Mouse (Mus musculus): Measurements from ENCODE around the gene Fgd4. TPM values are rescaled to one million over a fixed set of nuclear protein-coding genes. Genes with fewer than 3 reads are reported as not detected.

Fgd4 gene
- total and polyA plus RNA-seq, 3 experiments = 0.03 to 0.44 TPM; not detected in 1

GRCm38 (mm10) chr16:16566215-16566614 is 34.1 kb downstream of the Fgd4 start:
- no peak for ATAC-seq (ENCODE audit: extremely low read depth, insufficient number of reproducible peaks, low FRiP score, poor library complexity, severe bottlenecking)
- TF ChIP-seq GATA2 (IDR thresholded peaks at IDR 0.05; ENCODE audit: borderline replicate concordance, low read depth, low read length) = no peak
- TF ChIP-seq GATA1 (IDR thresholded peaks at IDR 0.05; ENCODE audit: borderline replicate concordance, low read length) = no peak
- TF ChIP-seq POLR2AphosphoS5 (IDR thresholded peaks at IDR 0.05; ENCODE audit: insufficient replicate concordance, low read depth, low read length) = no peak
- TF ChIP-seq TAL1 (conservative IDR thresholded peaks at IDR 0.05; ENCODE audit: low read depth, low read length) = no peak
- no peak for TF ChIP-seq CTCF (IDR thresholded peaks at IDR 0.05; ENCODE audit: low read depth, low read length)

GRCm38 (mm10) chr16:16565786-16566185 is 34.6 kb downstream of the Fgd4 start:
- ATAC-seq (ENCODE audit: extremely low read depth, insufficient number of reproducible peaks, low FRiP score, poor library complexity, severe bottlenecking) (no peak), DNase-seq (ENCODE audit: low spot score) (no peak)
- no peak overlapping the region for H3K4me3 ChIP-seq (ENCODE audit: low read depth, low read length)
- no peaks in the 10 kb centered on the region for H3K4me1 ChIP-seq (ENCODE audit: insufficient read depth, low read depth, low read length)
- H3K9me3 ChIP-seq (replicated peaks) = no peaks in the 10 kb centered on the region
- no peaks in the 10 kb centered on the region for H3K36me3 ChIP-seq (replicated peaks)
- H3K27me3 ChIP-seq (ENCODE audit: insufficient read depth, low read length) = no peaks in the 10 kb centered on the region
- TF ChIP-seq TAL1 (conservative IDR thresholded peaks at IDR 0.05; ENCODE audit: low read depth, low read length) (no peak), GATA2 (IDR thresholded peaks at IDR 0.05; ENCODE audit: borderline replicate concordance, low read depth, low read length) (no peak), CTCF (IDR thresholded peaks at IDR 0.05; ENCODE audit: low read depth, low read length) (no peak), POLR2AphosphoS5 (IDR thresholded peaks at IDR 0.05; ENCODE audit: insufficient replicate concordance, low read depth, low read length) (no peak), GATA1 (IDR thresholded peaks at IDR 0.05; ENCODE audit: borderline replicate concordance, low read length) (no peak)

More at GRCm38 (mm10) chr16:16566215-16566614, 34.1 kb downstream of the Fgd4 start:
- DNase-seq (ENCODE audit: low spot score) = no peak
- Histone ChIP-seq H3K36me3 (replicated peaks) (no peaks in the 10 kb centered on the region), H3K4me1 (ENCODE audit: insufficient read depth, low read depth, low read length) (no peaks in the 10 kb centered on the region), H3K27me3 (ENCODE audit: insufficient read depth, low read length) (no peaks in the 10 kb centered on the region), H3K9me3 (replicated peaks) (no peaks in the 10 kb centered on the region), H3K4me3 (ENCODE audit: low read depth, low read length) (no peak overlapping the region)

GRCm38 (mm10) chr16:16560718-16561117 is 39.6 kb downstream of the Fgd4 start:
- H3K9me3 ChIP-seq (replicated peaks) = no peaks in the 10 kb centered on the region
- ATAC-seq (ENCODE audit: extremely low read depth, insufficient number of reproducible peaks, low FRiP score, poor library complexity, severe bottlenecking) (no peak), DNase-seq (ENCODE audit: low spot score) (no peak)
- H3K4me1 ChIP-seq (ENCODE audit: insufficient read depth, low read depth, low read length) = no peaks in the 10 kb centered on the region
- H3K36me3 ChIP-seq (replicated peaks) = no peaks in the 10 kb centered on the region
- TF ChIP-seq TAL1 (conservative IDR thresholded peaks at IDR 0.05; ENCODE audit: low read depth, low read length) (no peak), GATA1 (IDR thresholded peaks at IDR 0.05; ENCODE audit: borderline replicate concordance, low read length) (no peak), GATA2 (IDR thresholded peaks at IDR 0.05; ENCODE audit: borderline replicate concordance, low read depth, low read length) (no peak), CTCF (IDR thresholded peaks at IDR 0.05; ENCODE audit: low read depth, low read length) (no peak), POLR2AphosphoS5 (IDR thresholded peaks at IDR 0.05; ENCODE audit: insufficient replicate concordance, low read depth, low read length) (no peak)
- H3K27me3 ChIP-seq (ENCODE audit: insufficient read depth, low read length) = peaks cover 2% of the 10 kb centered on the region; the same call in 1 of the 2 replicates
- no peak overlapping the region for H3K4me3 ChIP-seq (ENCODE audit: low read depth, low read length)

GRCm38 (mm10) chr16:16559878-16560531 is 40.3 kb downstream of the Fgd4 start:
- H3K36me3 ChIP-seq (replicated peaks) = no peaks in the 10 kb centered on the region
- ATAC-seq (ENCODE audit: extremely low read depth, insufficient number of reproducible peaks, low FRiP score, poor library complexity, severe bottlenecking) (no peak), DNase-seq (ENCODE audit: low spot score) (no peak)
- peaks cover 2% of the 10 kb centered on the region; the same call in 1 of the 2 replicates for H3K27me3 ChIP-seq (ENCODE audit: insufficient read depth, low read length)
- TF ChIP-seq CTCF (IDR thresholded peaks at IDR 0.05; ENCODE audit: low read depth, low read length) (no peak), TAL1 (conservative IDR thresholded peaks at IDR 0.05; ENCODE audit: low read depth, low read length) (no peak), GATA1 (IDR thresholded peaks at IDR 0.05; ENCODE audit: borderline replicate concordance, low read length) (no peak), GATA2 (IDR thresholded peaks at IDR 0.05; ENCODE audit: borderline replicate concordance, low read depth, low read length) (no peak), POLR2AphosphoS5 (IDR thresholded peaks at IDR 0.05; ENCODE audit: insufficient replicate concordance, low read depth, low read length) (no peak)
- no peaks in the 10 kb centered on the region for H3K4me1 ChIP-seq (ENCODE audit: insufficient read depth, low read depth, low read length)
- no peaks in the 10 kb centered on the region for H3K9me3 ChIP-seq (replicated peaks)
- H3K4me3 ChIP-seq (ENCODE audit: low read depth, low read length) = no peak overlapping the region

- Histone ChIP-seq H3K27me3 (ENCODE audit: insufficient read depth, low read length) (peaks cover 2% of the 10 kb centered on the region; the same call in 1 of the 2 replicates), H3K9me3 (replicated peaks) (no peaks in the 10 kb centered on the region), H3K36me3 (replicated peaks) (no peaks in the 10 kb centered on the region), H3K4me1 (ENCODE audit: insufficient read depth, low read depth, low read length) (no peaks in the 10 kb centered on the region), H3K4me3 (ENCODE audit: low read depth, low read length) (no peak overlapping the region)
- ATAC-seq (ENCODE audit: extremely low read depth, insufficient number of reproducible peaks, low FRiP score, poor library complexity, severe bottlenecking) (no peak), DNase-seq (ENCODE audit: low spot score) (no peak)
- no peak for TF ChIP-seq POLR2AphosphoS5 (IDR thresholded peaks at IDR 0.05; ENCODE audit: insufficient replicate concordance, low read depth, low read length)
Observed at GRCm38 (mm10) chr16:16559016-16559877, 41.1 kb downstream of the Fgd4 start.

- peaks cover 4% of the 10 kb centered on the region; the same call in 1 of the 2 replicates for H3K27me3 ChIP-seq (ENCODE audit: insufficient read depth, low read length)
- H3K9me3 ChIP-seq (replicated peaks) = no peaks in the 10 kb centered on the region
- no peak for DNase-seq (ENCODE audit: low spot score)
- ATAC-seq (ENCODE audit: extremely low read depth, insufficient number of reproducible peaks, low FRiP score, poor library complexity, severe bottlenecking) = no peak
- no peak for TF ChIP-seq POLR2AphosphoS5 (IDR thresholded peaks at IDR 0.05; ENCODE audit: insufficient replicate concordance, low read depth, low read length)
- no peak for TF ChIP-seq GATA1 (IDR thresholded peaks at IDR 0.05; ENCODE audit: borderline replicate concordance, low read length)
- no peak for TF ChIP-seq TAL1 (conservative IDR thresholded peaks at IDR 0.05; ENCODE audit: low read depth, low read length)
- no peak for TF ChIP-seq CTCF (IDR thresholded peaks at IDR 0.05; ENCODE audit: low read depth, low read length)
- no peak for TF ChIP-seq GATA2 (IDR thresholded peaks at IDR 0.05; ENCODE audit: borderline replicate concordance, low read depth, low read length)
- no peaks in the 10 kb centered on the region for H3K4me1 ChIP-seq (ENCODE audit: insufficient read depth, low read depth, low read length)
- H3K36me3 ChIP-seq (replicated peaks) = no peaks in the 10 kb centered on the region
- H3K4me3 ChIP-seq (ENCODE audit: low read depth, low read length) = no peak overlapping the region
Observed at GRCm38 (mm10) chr16:16557738-16558137, 42.6 kb downstream of the Fgd4 start.
